Mouse (Mus musculus) effector memory CD4-positive, alpha-beta T cell, adult 5 months (primary cell): Measurements from ENCODE around the gene Plac9a. TPM values are rescaled to one million over a fixed set of nuclear protein-coding genes. Genes with fewer than 3 reads are reported as not detected.

Source experiments
- polyA plus RNA-seq: library from polyadenylated mRNA; unstranded; fragments of 100-300 nt; shearing (Covaris generic); gene quantifications from one replicate; pipeline ENCODE4 v1.2.1, GENCODE M21; 2017

The Plac9a gene
- not detected for polyA plus RNA-seq

GRCm38 (mm10) chr14:25903000-25903399 lies at the start of gene Plac9a:
Gene Plac9a (minus strand): TSS chr14:25903100.

GRCm38 (mm10) chr14:25938004-25938403 lies 35.1 kb upstream of the Plac9a start, which contains the start of gene Cphx1:
Gene Cphx1 (plus strand): TSS chr14:25938304.

DNA sequence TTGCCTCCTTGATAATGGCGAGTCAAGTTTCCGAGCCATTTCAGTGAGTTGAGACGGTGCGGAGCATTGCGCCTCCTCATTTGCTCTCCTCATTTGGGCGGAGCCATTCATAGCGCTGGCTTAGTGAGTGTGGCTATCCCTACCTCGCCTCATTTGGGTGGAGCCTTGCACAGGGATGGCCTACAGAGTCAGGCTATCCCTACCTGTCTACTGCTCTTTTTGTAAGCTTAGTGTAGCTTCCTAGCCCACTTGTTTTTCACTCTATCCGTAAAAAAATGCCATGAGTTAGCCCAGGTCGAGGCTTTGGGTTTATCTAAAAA lies 24.6 kb upstream of the Plac9a start, which contains the start of gene Tmem254a:
Gene Tmem254a (minus strand): TSS at position 111 of the 320 bp plus-strand sequence.

GRCm38 (mm10) chr14:25841991-25842687 lies 60.8 kb downstream of the Plac9a start, which contains the start of gene Anxa11:
Gene Anxa11 (plus strand): TSS chr14:25842156.

Other genes starting within 250 kb of the Plac9a start
- 32.6 TPM for gene Ppif, start 208.9 kb downstream of the Plac9a start, polyA plus RNA-seq
- 0.65 TPM for gene Zcchc24, start 134.1 kb downstream of the Plac9a start, polyA plus RNA-seq
- 49.0 TPM for gene Anxa11, start 60.9 kb downstream of the Plac9a start, polyA plus RNA-seq
- 0.96 TPM for gene Tmem254a, start 24.6 kb upstream of the Plac9a start, polyA plus RNA-seq
- not detected for gene Cphx1, start 35.2 kb upstream of the Plac9a start, polyA plus RNA-seq
- gene Duxbl1, start 75.5 kb upstream of the Plac9a start, polyA plus RNA-seq, result not detected
- not detected for gene Gm9780, start 139.6 kb upstream of the Plac9a start, polyA plus RNA-seq
- 27.0 TPM for gene Tmem254c, start 164.3 kb upstream of the Plac9a start, polyA plus RNA-seq
- not detected for gene Cphx2, start 178.4 kb upstream of the Plac9a start, polyA plus RNA-seq
- not detected for gene Cphx3, start 179.2 kb upstream of the Plac9a start, polyA plus RNA-seq
- gene Duxbl2, start 215.2 kb upstream of the Plac9a start, polyA plus RNA-seq, result not detected